Mouse (Mus musculus): Measurements from ENCODE around the gene Itgb2. TPM values are rescaled to one million over a fixed set of nuclear protein-coding genes. Genes with fewer than 3 reads are reported as not detected.

Gene Itgb2
- 14.3 and 17.4 TPM in 2 replicates for polyA plus RNA-seq (2012; rRNA removed)

DNA sequence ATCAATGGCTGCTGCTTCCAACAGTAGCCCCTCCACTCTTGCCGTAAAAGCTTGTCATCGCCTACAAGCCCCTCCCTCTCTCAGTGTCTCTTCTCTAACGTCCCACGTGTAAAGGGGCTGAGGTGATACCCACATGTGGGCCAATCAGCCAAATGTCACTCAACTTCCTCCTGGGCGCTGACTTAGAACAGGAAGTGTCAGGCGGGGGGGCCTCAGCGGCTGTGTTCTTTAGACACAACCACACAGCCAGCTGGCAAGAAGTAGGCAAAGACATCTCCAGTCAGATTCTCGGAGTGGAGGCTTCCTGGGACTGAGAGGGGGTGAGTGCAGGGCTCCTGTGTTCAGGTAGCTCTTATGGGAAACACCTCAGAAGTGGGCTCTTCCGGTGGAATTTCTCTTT is at the start of gene Itgb2:
Itgb2 (plus strand) TSS at position 113 of the 400 bp plus-strand sequence.
- no peaks in the 10 kb centered on the region for H3K27me3 ChIP-seq (ENCODE audit: control insufficient read depth, insufficient read depth, low read length)
- WGBS = 54% methylated on average over 9 of the region's 9 CpGs
- TF ChIP-seq CTCF (IDR thresholded peaks at IDR 0.05; ENCODE audit: extremely low read depth, insufficient read length, insufficient replicate concordance, low read depth, low read length) = no peak
- TF ChIP-seq POLR2A (IDR thresholded peaks at IDR 0.05; ENCODE audit: low read depth, low read length) = peak; percentile 18; the same call in 1 of the 2 replicates
- no peaks in the 10 kb centered on the region for H3K36me3 ChIP-seq (ENCODE audit: control insufficient read depth, insufficient read depth, low read length)
- H3K27ac ChIP-seq (ENCODE audit: insufficient read depth, low read depth, low read length) = peak within 1 kb of the TSS; percentile 22; the same call in 1 of the 2 replicates
- peak within 1 kb of the TSS; percentile 47 for H3K4me3 ChIP-seq (ENCODE audit: low read depth, low read length)
- H3K4me1 ChIP-seq (ENCODE audit: control insufficient read depth, insufficient read depth, insufficient read length, low read length) = peaks cover 4% of the 10 kb centered on the region; the same call in 1 of the 2 replicates

DNA sequence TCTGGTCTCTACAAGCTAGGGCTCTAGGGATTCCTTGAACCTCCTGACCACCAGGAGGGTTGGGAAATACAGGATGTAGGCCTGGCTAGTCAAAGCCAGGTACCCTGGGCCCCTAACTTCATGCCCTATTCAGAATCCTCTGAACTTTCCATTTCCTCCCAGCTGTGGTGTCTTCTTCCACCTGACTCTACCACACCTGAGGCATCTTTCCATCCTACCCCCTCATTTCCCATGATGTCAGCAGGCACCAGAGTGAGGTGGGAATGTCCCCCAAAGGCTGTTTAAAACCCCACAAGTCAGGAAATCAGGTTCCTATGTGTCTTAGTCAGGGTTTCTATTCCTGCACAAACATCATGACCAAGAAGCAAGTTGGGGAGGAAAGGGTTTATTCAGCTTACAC is 48.2 kb upstream of the Itgb2 start:
- H3K4me1 ChIP-seq (ENCODE audit: control insufficient read depth, insufficient read depth, insufficient read length, low read length) = no peaks in the 10 kb centered on the region
- H3K27me3 ChIP-seq (ENCODE audit: control insufficient read depth, insufficient read depth, low read length) = no peaks in the 10 kb centered on the region
- H3K36me3 ChIP-seq (ENCODE audit: control insufficient read depth, insufficient read depth, low read length) = peaks cover 7% of the 10 kb centered on the region; the same call in 1 of the 2 replicates
- no peak overlapping the region for H3K27ac ChIP-seq (ENCODE audit: insufficient read depth, low read depth, low read length)
- no peak for TF ChIP-seq CTCF (IDR thresholded peaks at IDR 0.05; ENCODE audit: extremely low read depth, insufficient read length, insufficient replicate concordance, low read depth, low read length)
- TF ChIP-seq POLR2A (IDR thresholded peaks at IDR 0.05; ENCODE audit: low read depth, low read length) = no peak
- H3K4me3 ChIP-seq (ENCODE audit: low read depth, low read length) = no peak overlapping the region

DNA sequence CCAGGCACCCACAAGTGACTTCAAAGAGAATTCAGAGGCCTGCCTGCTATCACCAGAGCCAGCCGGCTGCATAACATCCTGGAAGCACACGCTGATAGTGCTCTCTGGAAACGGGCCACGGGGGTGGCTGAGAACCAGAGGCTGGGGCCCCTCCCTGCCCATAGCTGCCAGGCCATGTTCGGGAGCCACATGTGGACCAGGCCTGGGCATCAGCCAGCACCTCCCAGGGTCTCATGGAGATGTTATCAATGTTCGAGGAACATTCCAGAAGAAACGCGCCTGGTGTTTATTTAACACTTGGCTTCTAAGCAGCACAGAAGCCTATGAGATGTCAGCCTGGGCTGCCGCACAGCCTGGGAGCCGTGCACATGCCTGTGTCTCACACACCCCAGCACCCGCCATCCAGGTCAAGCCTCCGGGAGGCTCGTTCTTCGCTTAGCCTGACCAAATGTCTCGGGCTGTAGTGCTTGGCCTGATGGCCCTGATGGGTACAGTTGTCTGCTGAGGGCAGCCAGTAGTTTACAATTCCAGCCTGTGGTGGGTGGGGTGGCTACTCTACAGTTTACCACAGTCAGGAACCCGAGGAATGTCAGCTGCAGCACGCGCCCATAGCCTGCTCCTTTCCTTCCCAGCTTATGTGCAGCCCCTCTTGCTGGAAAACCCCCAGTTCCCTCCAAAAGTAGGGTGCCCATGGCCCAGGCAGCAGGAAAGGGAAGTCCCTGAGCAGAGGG is 45.7 kb upstream of the Itgb2 start:
- Histone ChIP-seq H3K27me3 (ENCODE audit: control insufficient read depth, insufficient read depth, low read length) (no peaks in the 10 kb centered on the region), H3K4me3 (ENCODE audit: low read depth, low read length) (no peak overlapping the region), H3K27ac (ENCODE audit: insufficient read depth, low read depth, low read length) (no peak overlapping the region), H3K4me1 (ENCODE audit: control insufficient read depth, insufficient read depth, insufficient read length, low read length) (no peaks in the 10 kb centered on the region), H3K36me3 (ENCODE audit: control insufficient read depth, insufficient read depth, low read length) (peaks cover 28% of the 10 kb centered on the region)
- TF ChIP-seq POLR2A (IDR thresholded peaks at IDR 0.05; ENCODE audit: low read depth, low read length) = no peak
- TF ChIP-seq CTCF (IDR thresholded peaks at IDR 0.05; ENCODE audit: extremely low read depth, insufficient read length, insufficient replicate concordance, low read depth, low read length) = no peak
- WGBS = 16% methylated on average over 18 of the region's 18 CpGs

- no peaks in the 10 kb centered on the region for H3K4me1 ChIP-seq (ENCODE audit: control insufficient read depth, insufficient read depth, insufficient read length, low read length)
- H3K27ac ChIP-seq (ENCODE audit: insufficient read depth, low read depth, low read length) = no peak overlapping the region
- H3K27me3 ChIP-seq (ENCODE audit: control insufficient read depth, insufficient read depth, low read length) = no peaks in the 10 kb centered on the region
- no peak overlapping the region for H3K4me3 ChIP-seq (ENCODE audit: low read depth, low read length)
- WGBS = 90% methylated on average over 3 of the region's 3 CpGs
- peaks cover 39% of the 10 kb centered on the region for H3K36me3 ChIP-seq (ENCODE audit: control insufficient read depth, insufficient read depth, low read length)
- TF ChIP-seq CTCF (IDR thresholded peaks at IDR 0.05; ENCODE audit: extremely low read depth, insufficient read length, insufficient replicate concordance, low read depth, low read length) (no peak), POLR2A (IDR thresholded peaks at IDR 0.05; ENCODE audit: low read depth, low read length) (no peak)
These were observed 44.3 kb upstream of the Itgb2 start for GRCm38 (mm10) chr10:77485786-77486185.

DNA sequence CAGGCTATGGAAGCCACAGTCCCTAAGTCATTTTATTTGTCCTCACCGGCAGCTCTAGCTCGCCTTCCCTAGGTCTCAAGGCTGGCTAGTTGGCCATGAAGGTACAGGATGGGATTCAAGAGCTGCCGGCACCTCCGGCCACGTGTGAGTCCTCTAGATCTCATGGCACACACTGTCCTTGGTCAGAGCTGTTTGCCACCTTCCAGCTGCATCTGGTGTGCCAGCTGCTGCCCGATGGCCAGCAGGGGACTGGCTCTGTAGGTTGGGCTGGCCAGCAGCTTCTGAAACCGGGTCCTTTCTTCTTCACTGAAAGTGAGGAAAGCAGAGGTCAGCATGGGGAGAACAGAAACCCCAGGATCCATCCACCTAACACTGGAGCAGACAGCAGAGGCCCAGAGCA is 41.9 kb upstream of the Itgb2 start:
- H3K36me3 ChIP-seq (ENCODE audit: control insufficient read depth, insufficient read depth, low read length) = peaks cover 47% of the 10 kb centered on the region
- 97% methylated on average over 7 of the region's 7 CpGs for WGBS
- no peaks in the 10 kb centered on the region for H3K4me1 ChIP-seq (ENCODE audit: control insufficient read depth, insufficient read depth, insufficient read length, low read length)
- no peak overlapping the region for H3K4me3 ChIP-seq (ENCODE audit: low read depth, low read length)
- no peak overlapping the region for H3K27ac ChIP-seq (ENCODE audit: insufficient read depth, low read depth, low read length)
- H3K27me3 ChIP-seq (ENCODE audit: control insufficient read depth, insufficient read depth, low read length) = no peaks in the 10 kb centered on the region
- no peak for TF ChIP-seq POLR2A (IDR thresholded peaks at IDR 0.05; ENCODE audit: low read depth, low read length)
- no peak for TF ChIP-seq CTCF (IDR thresholded peaks at IDR 0.05; ENCODE audit: extremely low read depth, insufficient read length, insufficient replicate concordance, low read depth, low read length)

- 88% methylated on average over 6 of the region's 6 CpGs for WGBS
- no peaks in the 10 kb centered on the region for H3K27me3 ChIP-seq (ENCODE audit: control insufficient read depth, insufficient read depth, low read length)
- no peaks in the 10 kb centered on the region for H3K4me1 ChIP-seq (ENCODE audit: control insufficient read depth, insufficient read depth, insufficient read length, low read length)
- H3K36me3 ChIP-seq (ENCODE audit: control insufficient read depth, insufficient read depth, low read length) = peaks cover 55% of the 10 kb centered on the region
- no peak overlapping the region for H3K27ac ChIP-seq (ENCODE audit: insufficient read depth, low read depth, low read length)
- TF ChIP-seq CTCF (IDR thresholded peaks at IDR 0.05; ENCODE audit: extremely low read depth, insufficient read length, insufficient replicate concordance, low read depth, low read length) (no peak), POLR2A (IDR thresholded peaks at IDR 0.05; ENCODE audit: low read depth, low read length) (no peak)
- no peak overlapping the region for H3K4me3 ChIP-seq (ENCODE audit: low read depth, low read length)
These were observed 38.5 kb upstream of the Itgb2 start for GRCm38 (mm10) chr10:77491585-77491984.

- no peak overlapping the region for H3K4me3 ChIP-seq (ENCODE audit: low read depth, low read length)
- TF ChIP-seq POLR2A (IDR thresholded peaks at IDR 0.05; ENCODE audit: low read depth, low read length) = no peak
- no peak for TF ChIP-seq CTCF (IDR thresholded peaks at IDR 0.05; ENCODE audit: extremely low read depth, insufficient read length, insufficient replicate concordance, low read depth, low read length)
- H3K27ac ChIP-seq (ENCODE audit: insufficient read depth, low read depth, low read length) = no peak overlapping the region
- H3K36me3 ChIP-seq (ENCODE audit: control insufficient read depth, insufficient read depth, low read length) = peaks cover 53% of the 10 kb centered on the region
- H3K4me1 ChIP-seq (ENCODE audit: control insufficient read depth, insufficient read depth, insufficient read length, low read length) = no peaks in the 10 kb centered on the region
- WGBS = 97% methylated on average over 3 of the region's 3 CpGs
- no peaks in the 10 kb centered on the region for H3K27me3 ChIP-seq (ENCODE audit: control insufficient read depth, insufficient read depth, low read length)
These were observed 37.2 kb upstream of the Itgb2 start for GRCm38 (mm10) chr10:77492885-77493284.
